1 mouse cellular context compared by ENCODE assay signal in genomic region chr19:4349455-4349854, GRCm38 (mm10).
TF ChIP-seq lines count a peak whose summit lies in the region.

No protein-coding gene starts in this region.

TF ChIP-seq in ES-E14, 5 proteins besides CTCF, POLR2A, EP300 and RAD21 (continued from another document):
- TF ChIP-seq CHD2 (IDR thresholded peaks at IDR 0.05; ENCODE audit: low read depth, low read length) (no peak), ZNF384 (IDR thresholded peaks at IDR 0.05; ENCODE audit: low read depth, low read length) (no peak)
